Mouse (Mus musculus): ENCODE data around the gene Nr5a2.

Gene Nr5a2

GRCm38 (mm10) chr1:136948511-136949275 is 11.6 kb downstream of the Nr5a2 start:
- DNase-seq (ENCODE audit: low spot score) = peak; percentile 61

GRCm38 (mm10) chr1:136948127-136948422 is 12.2 kb downstream of the Nr5a2 start:
- no peak for DNase-seq (ENCODE audit: low spot score)

GRCm38 (mm10) chr1:136947394-136948126 is 12.7 kb downstream of the Nr5a2 start:
- DNase-seq (ENCODE audit: low spot score) = no peak

GRCm38 (mm10) chr1:136946806-136947393 is 13.3 kb downstream of the Nr5a2 start:
- DNase-seq (ENCODE audit: low spot score) = no peak

GRCm38 (mm10) chr1:136946404-136946803 is 13.8 kb downstream of the Nr5a2 start:
- DNase-seq (ENCODE audit: low spot score) = no peak

GRCm38 (mm10) chr1:136945876-136946275 is 14.4 kb downstream of the Nr5a2 start:
- no peak for DNase-seq (ENCODE audit: low spot score)

GRCm38 (mm10) chr1:136945426-136945825 is 14.8 kb downstream of the Nr5a2 start:
- no peak for DNase-seq (ENCODE audit: low spot score)

- DNase-seq (ENCODE audit: low spot score) = no peak
Observed at GRCm38 (mm10) chr1:136940603-136941002, 19.6 kb downstream of the Nr5a2 start.

- no peak for DNase-seq (ENCODE audit: low spot score)
Observed at GRCm38 (mm10) chr1:136939220-136939619, 21.0 kb downstream of the Nr5a2 start.

GRCm38 (mm10) chr1:136935960-136936324 is 24.3 kb downstream of the Nr5a2 start:
- no peak for DNase-seq (ENCODE audit: low spot score)

GRCm38 (mm10) chr1:136935316-136935959 is 24.8 kb downstream of the Nr5a2 start:
- DNase-seq (ENCODE audit: low spot score) = no peak

GRCm38 (mm10) chr1:136934051-136934450 is 26.2 kb downstream of the Nr5a2 start:
- no peak for DNase-seq (ENCODE audit: low spot score)

- DNase-seq (ENCODE audit: low spot score) = no peak
Observed at GRCm38 (mm10) chr1:136931026-136931425, 29.2 kb downstream of the Nr5a2 start.

GRCm38 (mm10) chr1:136929743-136930142 is 30.5 kb downstream of the Nr5a2 start:
- no peak for DNase-seq (ENCODE audit: low spot score)

- no peak for DNase-seq (ENCODE audit: low spot score)
Observed at GRCm38 (mm10) chr1:136927428-136927827, 32.8 kb downstream of the Nr5a2 start.

GRCm38 (mm10) chr1:136926026-136926425 is 34.2 kb downstream of the Nr5a2 start:
- DNase-seq (ENCODE audit: low spot score) = no peak

- no peak for DNase-seq (ENCODE audit: low spot score)
Observed at GRCm38 (mm10) chr1:136920089-136920488, 40.2 kb downstream of the Nr5a2 start.

- DNase-seq (ENCODE audit: low spot score) = no peak
Observed at GRCm38 (mm10) chr1:136918791-136919190, 41.5 kb downstream of the Nr5a2 start.

- DNase-seq (ENCODE audit: low spot score) = no peak
Observed at GRCm38 (mm10) chr1:136915438-136915837, 44.8 kb downstream of the Nr5a2 start.

- DNase-seq (ENCODE audit: low spot score) = no peak
Observed at GRCm38 (mm10) chr1:136911996-136912395, 48.3 kb downstream of the Nr5a2 start.

- no peak for DNase-seq (ENCODE audit: low spot score)
Observed at GRCm38 (mm10) chr1:136911594-136911860, 48.7 kb downstream of the Nr5a2 start.

- DNase-seq (ENCODE audit: low spot score) = no peak
Observed at GRCm38 (mm10) chr1:136910741-136911593, 49.3 kb downstream of the Nr5a2 start.

Data from ovary, postnatal 36 days (tissue).